Mouse (Mus musculus): ENCODE results near the gene Zfp553. TPM values are rescaled to one million over a fixed set of nuclear protein-coding genes. Genes with fewer than 3 reads are reported as not detected.
"Not testable (repeated sequence)": the region's sequence is repeated elsewhere in the genome, so short reads cannot be mapped to it uniquely, and the experiment has no call there.

Zfp553 gene
- polyA plus RNA-seq, 1 experiment from 2014 or later = 63.3 TPM

DNA sequence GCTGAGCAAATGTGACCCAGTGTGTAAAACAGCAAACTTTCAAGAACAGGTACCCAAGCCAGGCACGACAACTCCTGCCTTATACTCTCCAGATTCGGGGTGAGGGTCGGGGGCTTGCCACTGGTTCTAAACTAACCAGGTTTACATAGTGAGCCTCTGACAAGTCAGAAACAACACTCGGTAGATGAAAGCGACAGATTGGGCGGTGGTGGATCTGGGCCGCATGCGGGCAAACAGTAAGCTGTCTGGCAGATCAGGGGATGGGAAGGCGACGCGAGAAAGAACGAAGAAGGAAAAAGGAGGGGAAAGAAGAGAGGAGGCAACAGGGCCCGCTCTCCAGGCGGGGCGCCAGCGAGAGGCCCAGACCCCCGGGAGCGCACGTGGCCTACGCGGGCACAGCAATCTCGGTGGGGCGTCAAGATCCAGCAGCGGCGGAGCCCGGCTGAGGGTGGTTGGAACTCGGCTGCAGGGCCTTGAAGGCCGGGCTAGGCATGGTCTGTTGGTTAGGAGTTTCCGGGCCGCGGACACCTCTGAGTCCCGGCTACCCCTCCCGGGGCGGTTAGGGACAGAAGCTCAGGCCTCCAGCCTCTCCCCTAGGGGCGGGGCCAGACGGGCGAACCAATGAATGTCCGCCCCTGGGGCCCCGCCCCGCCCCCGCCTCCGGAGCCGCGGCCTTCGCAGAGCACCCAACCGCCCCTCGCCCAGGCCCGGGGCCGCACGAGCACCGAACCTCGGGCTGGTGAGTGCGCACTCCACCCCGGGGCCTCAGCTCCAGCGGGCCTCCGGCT is 11.2 kb downstream of the Zfp553 start, which contains the start of gene Zfp771:
TSS of gene Zfp771 (plus strand) at position 405 of the 788 bp plus-strand sequence.
- peak within 1 kb of the TSS; percentile 87 for H3K4me3 ChIP-seq
- H3K9ac ChIP-seq = peak within 1 kb of the TSS; percentile 91
- under 1% methylated on average over 53 of the region's 56 CpGs for WGBS
- H3K27ac ChIP-seq = peak within 1 kb of the TSS; percentile 94
- peaks cover 24% of the 10 kb centered on the region for H3K4me1 ChIP-seq
- no peaks in the 10 kb centered on the region for H3K27me3 ChIP-seq
- H3K9me3 ChIP-seq = no peaks in the 10 kb centered on the region
- peak within 1 kb of the TSS; percentile 83 for H3K4me2 ChIP-seq (replicated peaks)
- peak; percentile 97 for ATAC-seq (ENCODE audit: insufficient number of reproducible peaks, insufficient read depth, low FRiP score, low TSS enrichment)
- peaks cover 26% of the 10 kb centered on the region for H3K36me3 ChIP-seq

GRCm38 (mm10) chr7:127244658-127245510 is 12.0 kb downstream of the Zfp553 start:
- H3K27ac ChIP-seq = peak overlapping the region; percentile 94
- no peaks in the 10 kb centered on the region for H3K27me3 ChIP-seq
- no peaks in the 10 kb centered on the region for H3K9me3 ChIP-seq
- H3K4me3 ChIP-seq = peak overlapping the region; percentile 87
- H3K4me1 ChIP-seq = peaks cover 24% of the 10 kb centered on the region
- 9% methylated on average over 33 of the region's 33 CpGs for WGBS
- H3K4me2 ChIP-seq (replicated peaks) = peak overlapping the region; percentile 83
- H3K9ac ChIP-seq = peak overlapping the region; percentile 91
- peak; percentile 78 for ATAC-seq (ENCODE audit: insufficient number of reproducible peaks, insufficient read depth, low FRiP score, low TSS enrichment)
- H3K36me3 ChIP-seq = peaks cover 30% of the 10 kb centered on the region

DNA sequence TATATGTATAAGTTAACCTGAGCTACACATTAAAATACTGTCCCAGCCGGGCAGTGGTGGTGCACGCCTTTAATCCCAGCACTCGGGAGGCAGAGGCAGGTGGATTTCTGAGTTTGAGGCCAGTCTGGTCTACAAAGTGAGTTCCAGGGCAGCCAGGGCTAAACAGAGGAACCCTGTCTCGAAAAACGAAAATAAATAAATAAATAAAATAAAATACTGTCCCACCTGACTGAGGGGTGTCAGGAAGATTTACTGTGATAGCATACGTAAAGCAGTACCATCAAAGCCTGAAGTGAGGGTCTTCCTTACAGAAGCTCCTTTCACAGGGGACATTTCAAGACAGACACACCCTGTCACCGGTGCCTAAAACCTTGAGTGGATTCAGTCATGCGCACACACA is 17.6 kb downstream of the Zfp553 start:
- not testable (repeated sequence) for H3K27ac ChIP-seq; H3K9me3 ChIP-seq; H3K4me2 ChIP-seq (replicated peaks); H3K27me3 ChIP-seq; ATAC-seq (ENCODE audit: insufficient number of reproducible peaks, insufficient read depth, low FRiP score, low TSS enrichment); H3K9ac ChIP-seq; H3K4me3 ChIP-seq
- Histone ChIP-seq H3K4me1 (peaks cover 17% of the 10 kb centered on the region), H3K36me3 (peaks cover 36% of the 10 kb centered on the region)
- 93% methylated on average over 8 of the region's 8 CpGs for WGBS

DNA sequence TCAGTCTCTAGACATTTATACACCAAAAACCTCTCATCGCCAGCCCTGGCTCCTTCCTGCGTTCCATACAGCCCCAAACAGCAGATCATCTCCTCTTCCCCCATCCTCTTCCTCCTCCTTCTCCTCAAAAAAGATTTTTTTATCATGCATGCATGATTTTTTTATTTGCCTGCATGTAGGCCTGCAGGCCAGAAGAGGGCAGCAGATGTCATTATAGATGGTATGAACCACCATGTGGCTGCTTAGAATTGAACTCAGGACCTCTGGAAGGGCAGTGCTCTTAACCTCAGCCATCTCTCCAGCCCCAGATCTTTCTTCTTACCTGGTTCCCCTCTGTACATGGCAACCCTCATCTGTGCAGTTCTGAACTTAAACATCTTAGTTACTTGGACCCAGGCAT is 19.6 kb downstream of the Zfp553 start:
- Histone ChIP-seq H3K36me3 (peaks cover 31% of the 10 kb centered on the region), H3K9me3 (no peaks in the 10 kb centered on the region), H3K27me3 (no peaks in the 10 kb centered on the region), H3K9ac (no peak overlapping the region), H3K4me3 (no peak overlapping the region), H3K4me1 (peaks cover 5% of the 10 kb centered on the region; the same call in 1 of the 2 replicates), H3K27ac (no peak overlapping the region), H3K4me2 (replicated peaks) (no peak overlapping the region)
- no peak for ATAC-seq (ENCODE audit: insufficient number of reproducible peaks, insufficient read depth, low FRiP score, low TSS enrichment)
- WGBS = 89% methylated on average over 2 of the region's 2 CpGs

GRCm38 (mm10) chr7:127253341-127253740 is 20.5 kb downstream of the Zfp553 start:
- ATAC-seq (ENCODE audit: insufficient number of reproducible peaks, insufficient read depth, low FRiP score, low TSS enrichment) = no peak
- Histone ChIP-seq H3K27ac (peak overlapping the region; percentile 90), H3K9me3 (no peaks in the 10 kb centered on the region), H3K9ac (peak overlapping the region; percentile 70), H3K4me3 (peak overlapping the region; percentile 55), H3K36me3 (peaks cover 29% of the 10 kb centered on the region), H3K4me2 (replicated peaks) (peak overlapping the region; percentile 80), H3K27me3 (no peaks in the 10 kb centered on the region), H3K4me1 (peaks cover 5% of the 10 kb centered on the region; the same call in 1 of the 2 replicates)
- 79% methylated on average over 6 of the region's 6 CpGs for WGBS

GRCm38 (mm10) chr7:127253821-127254769 is 21.2 kb downstream of the Zfp553 start:
- no peaks in the 10 kb centered on the region for H3K9me3 ChIP-seq
- peak overlapping the region; percentile 70 for H3K9ac ChIP-seq
- peak overlapping the region; percentile 90 for H3K27ac ChIP-seq
- peak overlapping the region; percentile 80 for H3K4me2 ChIP-seq (replicated peaks)
- peak overlapping the region; percentile 55 for H3K4me3 ChIP-seq
- peak; percentile 97 for ATAC-seq (ENCODE audit: insufficient number of reproducible peaks, insufficient read depth, low FRiP score, low TSS enrichment)
- H3K36me3 ChIP-seq = peaks cover 25% of the 10 kb centered on the region
- peaks cover 5% of the 10 kb centered on the region; the same call in 1 of the 2 replicates for H3K4me1 ChIP-seq
- WGBS = under 1% methylated on average over 135 of the region's 136 CpGs
- H3K27me3 ChIP-seq = no peaks in the 10 kb centered on the region

DNA sequence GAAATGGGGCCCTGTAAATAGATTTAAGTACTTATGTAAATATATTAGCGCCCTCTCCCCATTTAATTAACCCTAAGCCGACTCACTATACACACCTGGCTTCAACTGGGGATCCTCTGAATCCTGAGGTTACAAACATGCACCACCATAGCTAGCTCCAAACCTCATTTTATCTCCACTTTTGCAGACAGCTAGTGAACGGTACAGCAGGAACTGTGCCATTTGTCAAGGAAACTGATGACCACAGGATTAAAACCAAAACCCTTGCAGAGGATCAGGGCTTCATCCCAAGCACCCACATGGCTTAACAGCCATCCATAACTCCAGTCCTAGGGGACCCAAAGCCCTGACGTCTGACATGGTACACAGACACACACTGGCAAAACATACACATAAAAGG is 22.1 kb downstream of the Zfp553 start:
- WGBS = 30% methylated on average over 4 of the region's 4 CpGs
- H3K27ac ChIP-seq = 0 out of 2 replicates have a peak overlapping the region, but pooled peaks have one; percentile 90
- peak overlapping the region; percentile 80 for H3K4me2 ChIP-seq (replicated peaks)
- peaks cover 16% of the 10 kb centered on the region for H3K36me3 ChIP-seq
- ATAC-seq (ENCODE audit: insufficient number of reproducible peaks, insufficient read depth, low FRiP score, low TSS enrichment) = no peak
- no peaks in the 10 kb centered on the region for H3K9me3 ChIP-seq
- H3K9ac ChIP-seq = peak overlapping the region; percentile 70
- H3K4me3 ChIP-seq = peak overlapping the region; percentile 55
- H3K4me1 ChIP-seq = peaks cover 10% of the 10 kb centered on the region; the same call in 1 of the 2 replicates
- no peaks in the 10 kb centered on the region for H3K27me3 ChIP-seq

DNA sequence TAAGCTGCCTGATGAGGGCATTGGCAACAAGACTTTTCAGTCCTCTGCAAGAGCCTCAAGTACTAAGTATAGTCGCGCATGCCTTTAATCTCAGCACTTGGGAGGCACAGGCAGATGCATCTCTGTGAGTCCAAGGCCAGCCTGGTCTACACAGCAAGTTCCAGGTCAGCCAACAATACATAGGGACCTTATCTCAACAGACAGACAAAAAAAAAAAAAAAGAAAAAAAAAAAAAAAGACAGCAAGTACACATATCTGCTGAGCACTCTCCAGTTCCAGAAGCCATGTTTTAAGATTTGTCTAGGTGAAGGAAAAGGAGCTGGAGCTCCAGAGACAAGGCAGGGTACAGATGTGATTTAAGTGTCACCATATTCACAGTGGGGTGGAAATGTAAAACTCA is 23.1 kb downstream of the Zfp553 start:
- no peaks in the 10 kb centered on the region for H3K27me3 ChIP-seq
- no peak overlapping the region for H3K27ac ChIP-seq
- H3K4me3 ChIP-seq = no peak overlapping the region
- peaks cover 14% of the 10 kb centered on the region; the same call in 1 of the 2 replicates for H3K36me3 ChIP-seq
- ATAC-seq (ENCODE audit: insufficient number of reproducible peaks, insufficient read depth, low FRiP score, low TSS enrichment) = no peak
- 86% methylated on average over 2 of the region's 2 CpGs for WGBS
- H3K4me2 ChIP-seq (replicated peaks) = no peak overlapping the region
- no peaks in the 10 kb centered on the region for H3K9me3 ChIP-seq
- H3K9ac ChIP-seq = no peak overlapping the region
- peaks cover 10% of the 10 kb centered on the region; the same call in 1 of the 2 replicates for H3K4me1 ChIP-seq

DNA sequence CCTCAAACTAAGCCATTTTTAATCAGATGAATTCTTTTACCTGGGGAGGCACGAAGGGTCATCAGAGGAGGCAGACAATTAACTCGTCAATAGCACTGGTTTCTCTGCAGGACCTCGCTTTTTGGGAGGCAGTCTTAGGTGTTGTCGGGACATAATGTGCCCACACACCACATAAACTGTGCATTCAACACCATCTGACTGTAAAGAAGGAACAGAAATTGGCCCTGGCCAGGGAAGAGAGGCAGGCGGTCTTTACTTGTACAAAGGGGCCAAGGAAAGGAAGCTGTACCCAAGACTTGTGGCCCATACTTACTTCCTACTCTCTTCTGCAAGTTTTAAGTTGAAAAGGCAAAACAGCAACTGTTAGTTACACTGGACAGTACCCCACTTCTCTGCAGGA is 23.7 kb downstream of the Zfp553 start:
- Histone ChIP-seq H3K27ac (no peak overlapping the region), H3K9me3 (no peaks in the 10 kb centered on the region), H3K4me1 (peaks cover 10% of the 10 kb centered on the region; the same call in 1 of the 2 replicates), H3K27me3 (no peaks in the 10 kb centered on the region), H3K4me2 (replicated peaks) (no peak overlapping the region), H3K9ac (no peak overlapping the region), H3K36me3 (peaks cover 11% of the 10 kb centered on the region; the same call in 1 of the 2 replicates), H3K4me3 (no peak overlapping the region)
- 90% methylated on average over 5 of the region's 5 CpGs for WGBS
- ATAC-seq (ENCODE audit: insufficient number of reproducible peaks, insufficient read depth, low FRiP score, low TSS enrichment) = no peak

GRCm38 (mm10) chr7:127259186-127259905 is 26.5 kb downstream of the Zfp553 start:
- Histone ChIP-seq H3K4me1 (0 out of 2 replicates have a peak, but pooled peaks cover 6% of the 10 kb centered on the region), H3K9ac (peak overlapping the region; percentile 67), H3K4me2 (replicated peaks) (peak overlapping the region; percentile 60), H3K9me3 (no peaks in the 10 kb centered on the region), H3K36me3 (peaks cover 11% of the 10 kb centered on the region; the same call in 1 of the 2 replicates), H3K27me3 (no peaks in the 10 kb centered on the region), H3K4me3 (peak overlapping the region; percentile 57), H3K27ac (no peak overlapping the region)
- 75% methylated on average over 8 of the region's 8 CpGs for WGBS
- ATAC-seq (ENCODE audit: insufficient number of reproducible peaks, insufficient read depth, low FRiP score, low TSS enrichment) = no peak
